Mouse (Mus musculus) common myeloid progenitor, adult 5-6 weeks (primary cell): ENCODE data around the gene Tprg. TPM values are rescaled to one million over a fixed set of nuclear protein-coding genes. Genes with fewer than 3 reads are reported as not detected.

ENCODE experiments used
- ATAC-seq: replicated peaks from 2 replicates; pipeline ENCODE4 v1.8.0; 2016; ENCODE audit warnings: low read depth, mild to moderate bottlenecking, moderate TSS enrichment, inconsistent platforms; ENCODE audit not compliant: poor library complexity, severe bottlenecking
- total RNA-seq: library from RNA; stranded (forward); fragments of 200-1000, 187-1606 nt; gene quantifications from 2 replicates; pipeline ENCODE4 v1.2.3, GENCODE M21; 2017

Gene Tprg
- total RNA-seq, 1 experiment from 2014 or later = not detected

DNA sequence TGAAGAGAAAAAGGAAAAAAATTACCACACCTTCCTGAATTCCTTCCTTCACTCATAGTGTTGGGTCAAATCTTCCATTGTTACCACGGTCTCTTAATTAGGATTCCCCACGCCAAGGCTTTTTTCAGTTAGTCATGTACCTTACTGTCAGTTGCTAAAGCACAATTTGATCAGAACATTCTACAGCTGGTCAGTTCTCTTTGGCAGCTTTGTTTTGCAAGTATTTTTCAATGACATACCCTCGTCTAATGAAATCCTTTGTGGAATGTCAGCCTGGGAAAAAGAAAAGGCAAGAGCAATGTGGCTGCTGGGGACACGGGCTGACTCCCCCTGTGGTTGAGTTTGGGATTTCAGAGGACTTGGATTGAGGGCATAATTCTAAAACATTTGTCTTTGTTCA, 136.4 kb downstream of the Tprg start:
- no peak for ATAC-seq

- ATAC-seq = no peak
Measured at GRCm38 (mm10) chr16:25424001-25424400, 137.4 kb downstream of the Tprg start.

DNA sequence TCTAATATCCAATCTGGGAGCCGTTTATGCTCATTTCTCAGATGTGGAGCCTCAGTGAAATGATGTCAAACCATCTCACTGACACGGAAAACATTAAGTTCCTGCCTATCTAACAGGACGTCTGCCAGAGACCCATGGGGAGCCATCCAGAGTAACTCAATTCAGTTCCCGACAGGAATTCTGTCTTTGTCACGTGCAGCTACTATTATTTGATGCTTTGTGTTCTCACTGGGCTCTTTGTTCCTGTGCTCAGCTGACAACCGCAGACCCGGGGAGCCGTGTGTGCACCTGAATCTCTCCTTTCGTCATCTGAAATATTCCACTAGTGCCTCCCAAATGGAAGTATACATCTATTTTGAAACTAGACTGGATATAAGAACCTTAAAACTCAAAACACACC, 138.3 kb downstream of the Tprg start:
- ATAC-seq = no peak

GRCm38 (mm10) chr16:25425376-25425775, 138.8 kb downstream of the Tprg start:
- no peak for ATAC-seq

DNA sequence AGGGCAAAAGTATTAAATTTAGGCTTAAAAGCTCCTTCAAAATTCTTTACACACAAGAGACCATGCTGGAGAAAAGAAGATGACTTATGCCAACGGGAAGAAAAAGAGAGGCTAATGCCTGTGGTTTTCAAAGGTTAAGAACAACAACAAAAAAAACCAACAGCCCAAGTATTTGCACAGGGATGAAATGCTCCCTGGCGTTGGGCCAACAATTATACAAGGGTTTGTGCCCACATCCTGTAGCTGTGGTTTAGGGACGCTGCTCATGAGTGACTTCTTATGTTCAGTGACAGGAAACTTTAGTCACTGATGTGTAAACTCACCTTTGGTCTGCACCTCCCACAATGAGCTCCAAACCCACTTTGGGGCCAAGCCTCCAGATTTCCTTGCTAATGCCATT, 139.6 kb downstream of the Tprg start:
- ATAC-seq = peak; percentile 92

DNA sequence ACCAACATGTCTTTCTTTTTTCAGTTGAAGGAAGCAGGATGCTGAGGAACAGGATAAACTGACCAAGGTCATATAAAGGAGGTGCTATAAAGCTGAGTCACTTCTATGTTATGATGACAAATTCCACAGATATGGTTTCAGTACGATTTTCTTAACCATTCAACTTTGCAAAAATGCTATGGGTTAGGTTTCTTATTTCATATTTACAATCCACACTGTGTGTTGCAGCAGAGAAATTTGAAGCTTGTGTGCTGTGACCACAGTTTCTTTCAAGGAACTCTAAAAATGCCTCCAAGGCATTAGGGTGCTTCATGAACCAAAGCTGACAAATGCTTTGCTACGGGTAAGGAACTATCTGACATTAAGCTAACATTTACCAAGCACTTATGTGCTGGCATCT, 153.4 kb downstream of the Tprg start:
- ATAC-seq = no peak

GRCm38 (mm10) chr16:25445580-25445979, 159.0 kb downstream of the Tprg start:
- ATAC-seq = no peak

DNA sequence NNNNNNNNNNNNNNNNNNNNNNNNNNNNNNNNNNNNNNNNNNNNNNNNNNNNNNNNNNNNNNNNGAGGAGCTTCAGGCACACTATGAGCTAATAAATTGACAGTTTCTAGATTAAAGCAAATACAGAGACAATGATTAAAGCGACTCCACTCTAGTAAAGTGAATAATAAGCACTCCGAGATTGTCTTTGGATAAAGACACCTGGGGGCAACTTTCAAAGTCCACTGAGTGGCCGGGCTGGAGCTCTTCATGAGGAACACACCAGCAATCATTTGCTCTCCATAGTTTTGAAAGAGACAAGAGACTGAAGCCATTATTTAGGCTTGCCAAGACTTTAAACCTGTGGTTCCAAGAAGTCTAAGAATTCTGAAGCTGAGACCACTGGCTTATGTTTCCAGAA, 164.9 kb downstream of the Tprg start:
- no peak for ATAC-seq

- no peak for ATAC-seq
Measured at GRCm38 (mm10) chr16:25464732-25465131, 178.1 kb downstream of the Tprg start.

- no peak for ATAC-seq
Measured at GRCm38 (mm10) chr16:25465435-25466139, 179.0 kb downstream of the Tprg start.

- no peak for ATAC-seq
Measured at GRCm38 (mm10) chr16:25468040-25468439, 181.4 kb downstream of the Tprg start.

- no peak for ATAC-seq
Measured at GRCm38 (mm10) chr16:25468662-25469061, 182.0 kb downstream of the Tprg start.
